Mouse (Mus musculus): ENCODE data around the gene Rnase2a. TPM values are rescaled to one million over a fixed set of nuclear protein-coding genes. Genes with fewer than 3 reads are reported as not detected.

Gene Rnase2a
- total RNA-seq, 1 experiment from 2014 or later = not detected

Other genes with a start within 250 kb of the Rnase2a start
- not detected in 2 replicates for gene Rnase10, start 248.4 kb downstream of the Rnase2a start, total RNA-seq (2017)
- not detected in 2 replicates for gene Rnase9, start 214.2 kb downstream of the Rnase2a start, total RNA-seq (2017)
- gene Rnase11, start 205.9 kb downstream of the Rnase2a start, total RNA-seq (2017) = not detected in 2 replicates
- gene Rnase12, start 198.5 kb downstream of the Rnase2a start, total RNA-seq (2017) = 5.3 TPM in 1 of 2 replicates, not detected in the other
- gene Olfr750, start 181.7 kb downstream of the Rnase2a start, total RNA-seq (2017) = not detected in 2 replicates
- gene Rnase4, start 165.0 kb downstream of the Rnase2a start, total RNA-seq (2017) = 3.3 and 6.2 TPM in 2 replicates
- 5.9 TPM in 1 of 2 replicates, not detected in the other for gene Ang, start 165.0 kb downstream of the Rnase2a start, total RNA-seq (2017)
- not detected in 2 replicates for gene Eddm3b, start 141.7 kb downstream of the Rnase2a start, total RNA-seq (2017)
- 66.9 and 80.2 TPM in 2 replicates for gene Rnase6, start 132.2 kb downstream of the Rnase2a start, total RNA-seq (2017)
- gene Rnase1, start 109.3 kb downstream of the Rnase2a start, total RNA-seq (2017) = not detected in 2 replicates
- gene Rnase2b, start 93.9 kb downstream of the Rnase2a start, total RNA-seq (2017) = not detected in 2 replicates
- gene Ang2, start 57.0 kb downstream of the Rnase2a start, total RNA-seq (2017) = not detected in 2 replicates
- gene Ear14, start 52.7 kb downstream of the Rnase2a start, total RNA-seq (2017) = not detected in 2 replicates
- gene Gm7247, start 105.6 kb upstream of the Rnase2a start, total RNA-seq (2017) = not detected in 2 replicates
- not detected in 2 replicates for gene Vmn2r88, start 154.7 kb upstream of the Rnase2a start, total RNA-seq (2017)
- gene Vmn2r89, start 195.7 kb upstream of the Rnase2a start, total RNA-seq (2017) = not detected in 2 replicates

All from hematopoietic stem cell, adult 5-6 weeks (primary cell).